Mouse (Mus musculus) adipocyte (in vitro differentiated cells): Measurements from ENCODE around the gene Olfr145.

Source experiments
- DNase-seq: peaks from one replicate; pipeline ENCODE4 v3.0.0-alpha.2; 2016; ENCODE audit warnings: low spot score

The Olfr145 gene

GRCm38 (mm10) chr9:37896661-37897060 is at the start of gene Olfr145:
Olfr145 (plus strand) TSS chr9:37896724.
- DNase-seq: peak; percentile 4

DNA sequence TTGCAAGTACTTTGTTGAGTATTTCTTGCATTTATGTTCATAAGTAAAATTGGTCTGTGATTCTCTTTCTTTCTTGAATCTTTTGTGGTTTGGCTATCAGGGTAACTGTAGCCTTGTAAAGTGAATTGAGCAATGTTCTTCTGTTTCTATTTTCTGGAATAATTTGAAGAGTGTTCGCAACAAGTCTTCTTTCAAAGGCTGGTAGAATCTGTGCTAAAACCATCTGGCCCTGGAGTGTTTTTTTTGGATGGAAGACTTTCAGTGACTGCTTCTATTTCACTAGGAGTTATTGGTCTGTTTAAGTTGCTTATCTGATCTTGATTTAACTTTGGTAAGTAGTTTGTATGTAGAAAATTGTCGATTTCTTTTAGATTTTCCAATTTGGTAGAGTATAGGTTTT is 47.3 kb upstream of the Olfr145 start:
- DNase-seq: no peak

DNA sequence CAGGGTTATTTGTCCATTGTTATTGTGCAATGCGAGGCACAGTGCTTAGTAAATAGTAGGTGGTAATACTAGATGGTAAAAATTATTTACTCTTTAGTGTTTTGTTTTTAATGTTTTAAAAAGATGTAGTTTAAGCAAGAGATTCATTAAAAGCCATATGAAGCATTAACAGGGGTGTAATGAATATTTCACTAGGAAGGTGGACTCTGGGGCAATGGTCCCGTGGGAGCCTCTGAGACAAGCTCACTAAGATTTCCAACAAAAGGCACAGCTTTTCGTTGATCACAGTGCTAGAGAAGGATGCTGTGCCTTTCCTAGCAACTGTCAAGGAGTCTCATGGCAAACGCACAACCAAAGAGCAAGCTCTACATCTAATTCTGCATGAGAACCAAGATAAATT is 42.6 kb upstream of the Olfr145 start, which contains the start of gene Olfr877:
TSS of gene Olfr877 (plus strand) at position 301 of the 400 bp plus-strand sequence.
- DNase-seq: no peak

DNA sequence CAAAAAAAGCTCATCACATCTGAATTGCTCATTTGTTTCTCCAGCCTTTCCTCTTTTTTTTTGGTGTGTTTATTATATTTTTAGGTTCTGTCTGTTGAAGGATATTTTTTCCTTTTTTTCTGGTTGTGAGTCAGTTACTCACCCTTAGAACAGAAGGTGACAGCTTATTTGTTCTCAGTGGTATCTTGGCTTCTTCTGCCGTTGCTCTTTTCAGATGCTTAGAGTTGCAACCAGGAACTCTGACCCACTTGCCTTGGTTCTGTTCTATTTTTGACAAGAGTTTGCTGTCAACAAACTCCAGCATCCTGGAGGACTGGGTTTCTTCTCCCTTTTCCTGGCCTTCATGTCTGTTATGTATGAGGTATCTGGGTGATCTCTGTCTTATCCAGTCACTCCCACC is 33.2 kb upstream of the Olfr145 start:
- DNase-seq: peak; percentile 2

DNA sequence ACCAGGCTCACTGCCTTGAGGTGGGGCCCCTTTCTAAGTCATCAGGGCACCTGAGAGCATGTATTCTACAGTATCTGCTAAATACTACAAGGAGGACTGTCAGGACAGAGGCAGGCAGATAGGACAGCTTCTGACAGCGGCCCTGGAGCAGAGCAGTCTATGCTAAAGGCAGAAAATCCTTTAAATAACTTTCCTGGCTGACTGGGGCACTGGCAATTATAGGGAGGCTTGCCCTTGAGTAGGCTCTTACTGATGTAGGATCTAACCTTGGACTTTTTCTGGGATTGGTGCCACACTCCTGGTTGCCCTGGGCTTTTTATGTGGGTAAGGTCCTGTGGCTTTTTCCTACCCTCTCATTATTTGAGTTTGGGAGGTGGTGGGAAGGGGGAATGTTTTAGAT is 26.3 kb upstream of the Olfr145 start:
- no peak for DNase-seq

GRCm38 (mm10) chr9:37871097-37871496 is 25.4 kb upstream of the Olfr145 start:
- DNase-seq: no peak

- no peak for DNase-seq
These were observed 25.0 kb upstream of the Olfr145 start for GRCm38 (mm10) chr9:37871536-37871935.

- no peak for DNase-seq
These were observed 5.6 kb upstream of the Olfr145 start for GRCm38 (mm10) chr9:37890960-37891359.

DNA sequence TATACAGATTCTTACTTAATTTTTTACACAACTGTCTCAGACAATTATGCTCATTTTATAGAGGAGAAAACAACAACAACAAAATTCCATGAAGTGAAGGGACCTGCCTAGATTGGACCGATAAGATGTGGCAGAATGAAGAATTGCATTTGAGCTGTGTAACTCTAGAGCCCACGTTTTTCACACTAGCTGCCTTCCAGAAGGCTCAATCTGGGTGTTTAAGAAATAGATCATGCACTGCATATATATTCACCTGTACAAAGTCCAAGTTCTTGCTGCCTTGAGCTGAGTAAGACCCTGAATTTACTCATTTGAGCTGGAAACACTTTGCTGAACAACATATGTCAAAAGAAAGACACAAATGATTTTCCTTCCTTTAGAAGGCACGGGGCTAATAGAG is 9.0 kb downstream of the Olfr145 start:
- DNase-seq: no peak

GRCm38 (mm10) chr9:37917540-37917939 is 21.0 kb downstream of the Olfr145 start, which contains the start of gene Olfr878:
Olfr878 (plus strand) TSS chr9:37917840.
- DNase-seq: no peak

- DNase-seq: no peak
These were observed 21.5 kb downstream of the Olfr145 start for GRCm38 (mm10) chr9:37918018-37918417.

- no peak for DNase-seq
These were observed 27.7 kb downstream of the Olfr145 start for GRCm38 (mm10) chr9:37924194-37924593.

DNA sequence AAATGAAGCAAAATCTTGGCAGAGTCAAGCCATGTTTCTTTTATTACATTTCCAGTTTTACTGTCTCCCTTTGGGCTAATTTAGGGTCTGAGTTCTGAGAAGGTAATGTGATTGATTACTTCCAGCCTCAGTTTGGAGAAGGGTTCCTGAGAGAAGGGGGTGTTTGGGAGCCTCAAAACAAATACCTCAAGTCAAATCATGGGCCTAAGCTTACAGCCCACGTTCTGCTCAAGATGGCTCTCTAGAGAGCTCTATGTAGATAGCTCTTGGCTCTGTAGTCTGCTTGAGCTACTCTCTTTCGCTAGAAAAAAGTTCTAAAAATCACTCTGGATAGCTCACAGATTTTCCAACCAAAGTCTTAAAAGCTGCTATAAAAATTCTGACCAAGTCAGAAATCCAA is 28.9 kb downstream of the Olfr145 start:
- DNase-seq: no peak

DNA sequence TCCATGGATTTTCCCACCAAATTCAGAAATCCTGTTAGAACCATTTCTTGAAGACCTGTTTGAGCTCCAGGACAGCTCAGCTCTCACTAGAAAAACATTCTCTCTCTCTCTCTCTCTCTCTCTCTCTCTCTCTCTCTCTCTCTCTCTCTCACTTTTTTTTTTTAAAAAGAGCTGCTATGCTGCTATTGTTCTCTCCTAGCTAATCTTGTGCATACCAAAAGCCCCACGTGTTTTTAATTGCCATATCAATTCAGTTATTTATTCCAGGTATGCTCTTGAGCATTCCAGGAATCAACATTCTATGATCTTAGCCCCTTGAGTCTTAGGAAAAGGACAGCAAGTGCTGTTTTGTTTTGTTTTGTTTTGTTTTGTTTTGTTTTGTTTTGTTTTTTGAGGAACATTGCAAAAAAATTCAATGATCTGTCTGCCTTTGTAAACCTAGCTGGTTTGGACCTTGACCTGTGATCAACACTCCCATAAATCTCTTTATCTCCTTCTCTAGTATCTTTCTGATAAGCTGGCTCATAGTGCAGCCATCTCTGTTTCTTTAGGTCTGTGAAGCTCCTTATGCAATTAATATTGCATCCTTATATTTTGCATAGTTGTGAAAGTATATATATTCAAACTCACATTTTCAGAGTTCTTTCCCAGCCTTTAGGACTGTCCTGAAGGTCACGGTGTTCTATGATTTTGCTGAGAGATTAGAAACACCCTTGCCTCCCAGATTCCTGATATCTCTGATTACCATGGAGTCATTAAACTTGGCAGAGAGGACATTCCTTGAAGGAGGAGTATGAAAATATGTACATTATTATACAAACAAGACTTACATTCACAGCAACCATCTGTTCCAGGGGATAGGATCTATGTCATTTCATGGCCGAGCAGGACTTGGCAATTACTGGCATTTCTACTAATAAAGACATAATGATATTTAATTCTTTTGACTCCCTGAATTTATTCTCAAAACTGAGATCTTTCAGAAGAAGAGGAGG is 29.8 kb downstream of the Olfr145 start:
- no peak for DNase-seq

- DNase-seq: peak; percentile 84
These were observed 36.0 kb downstream of the Olfr145 start for GRCm38 (mm10) chr9:37932519-37932918.

GRCm38 (mm10) chr9:37934146-37934545 is 37.6 kb downstream of the Olfr145 start:
- DNase-seq: no peak

- no peak for DNase-seq
These were observed 44.6 kb downstream of the Olfr145 start for GRCm38 (mm10) chr9:37941167-37941566.
